Mouse (Mus musculus) neural tube, embryonic 12.5 days (tissue): ENCODE data around the gene Hrh3. TPM values are rescaled to one million over a fixed set of nuclear protein-coding genes. Genes with fewer than 3 reads are reported as not detected.

ENCODE experiments used
- polyA plus RNA-seq: library from polyadenylated mRNA; unstranded; fragments of >200 nt; fragmentation: Nextera tagmentation; extraction: Ambion mirVana; gene quantifications from 2 replicates; pipeline ENCODE4 v1.2.1, GENCODE M21; 2016

Gene Hrh3
- polyA plus RNA-seq, 1 experiment from 2014 or later = 2.8 TPM

Other genes starting within 250 kb of the Hrh3 start
- 4.1 and 4.7 TPM in 2 replicates for gene Taf4, start 127.8 kb downstream of the Hrh3 start, polyA plus RNA-seq
- 15.9 and 23.5 TPM in 2 replicates for gene Lsm14b, start 79.5 kb downstream of the Hrh3 start, polyA plus RNA-seq
- gene Psma7, start 62.1 kb downstream of the Hrh3 start, polyA plus RNA-seq = 679 and 702 TPM in 2 replicates
- 33.8 and 34.1 TPM in 2 replicates for gene Ss18l1, start 62.0 kb downstream of the Hrh3 start, polyA plus RNA-seq
- 30.0 and 32.4 TPM in 2 replicates for gene Mtg2, start 33.9 kb downstream of the Hrh3 start, polyA plus RNA-seq
- gene Osbpl2, start 14.8 kb upstream of the Hrh3 start, polyA plus RNA-seq = 51.8 and 52.5 TPM in 2 replicates
- gene Adrm1, start 67.0 kb upstream of the Hrh3 start, polyA plus RNA-seq = 218 and 221 TPM in 2 replicates
- 2.8 and 2.9 TPM in 2 replicates for gene Lama5, start 121.4 kb upstream of the Hrh3 start, polyA plus RNA-seq
- gene Rps21, start 152.9 kb upstream of the Hrh3 start, polyA plus RNA-seq = 430 and 468 TPM in 2 replicates
- gene Cables2, start 169.0 kb upstream of the Hrh3 start, polyA plus RNA-seq = 26.3 and 28.7 TPM in 2 replicates
- gene Rbbp8nl, start 185.4 kb upstream of the Hrh3 start, polyA plus RNA-seq = 0.13 TPM in 1 of 2 replicates, not detected in the other
- gene Gata5, start 230.2 kb upstream of the Hrh3 start, polyA plus RNA-seq = 0.08 TPM in 1 of 2 replicates, not detected in the other